Mouse (Mus musculus) lung, postnatal 0 days (tissue): ENCODE results near the gene Nae1.

Source experiments
- CTCF ChIP-seq: IDR thresholded peaks from 2 replicates; pipeline ENCODE4 v1.5.1; 2016; ENCODE audit warnings: antibody characterized with exemption, mild to moderate bottlenecking
- EP300 ChIP-seq: IDR thresholded peaks from 2 replicates; pipeline ENCODE4 v1.6.1; 2016; ENCODE audit warnings: antibody characterized with exemption, mild to moderate bottlenecking, control low read depth

GRCm38 (mm10) chr8:104540710-104541514 is 6.5 kb upstream of the Nae1 start:
- TF ChIP-seq CTCF: no peak
- TF ChIP-seq EP300: no peak
